Mouse (Mus musculus): ENCODE results near the gene Itgav.

DNA sequence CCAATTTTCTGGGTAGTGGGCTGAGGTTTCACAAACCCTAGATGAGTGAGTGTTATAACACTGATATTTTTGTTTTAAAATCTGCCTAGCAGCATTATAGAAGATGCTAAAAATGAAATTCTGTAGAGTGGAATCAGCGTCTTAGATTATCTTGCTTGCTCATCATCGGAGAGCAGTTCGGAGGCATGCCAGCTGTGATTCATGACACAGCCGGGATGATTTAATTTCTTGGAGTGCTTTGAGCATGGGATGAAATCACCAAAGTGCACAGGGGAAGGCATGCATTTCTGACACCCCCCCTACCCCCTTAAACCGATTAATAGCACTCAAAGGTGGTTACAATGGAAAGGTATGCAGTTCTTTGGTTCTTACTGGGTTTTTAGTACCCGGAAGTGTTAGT is 89.8 kb downstream of the Itgav start:
- TF ChIP-seq POLR2A (IDR thresholded peaks at IDR 0.05; ENCODE audit: control insufficient read depth, extremely low read depth, insufficient read depth, low read length, poor library complexity) = no peak
- no peak for TF ChIP-seq CTCF (IDR thresholded peaks at IDR 0.05; ENCODE audit: borderline replicate concordance, control insufficient read depth, extremely low read depth, insufficient read depth, low read length, poor library complexity)

All from thymus, adult 2 months (tissue).